Mouse (Mus musculus) C2C12 (cell line): Measurements from ENCODE around the gene Usp43.
A peak's percentile ranks its signal among the peaks of the same experiment; 100 is the strongest.

ENCODE experiments used
- CTCF ChIP-seq: IDR thresholded peaks from one replicate; pipeline ENCODE4 v1.5.1; 2011; ENCODE audit not compliant: control insufficient read depth, insufficient read depth, insufficient read length
- FOSL1 ChIP-seq: IDR thresholded peaks from one replicate; pipeline ENCODE4 v1.8.0; 2011; ENCODE audit warnings: mild to moderate bottlenecking, low read length; ENCODE audit not compliant: poor library complexity, insufficient read depth, severe bottlenecking
- MAX ChIP-seq: IDR thresholded peaks from one replicate; pipeline ENCODE4 v1.6.1; 2011; ENCODE audit warnings: mild to moderate bottlenecking, control low read depth
- USF1 ChIP-seq: IDR thresholded peaks from one replicate; pipeline ENCODE4 v1.6.1; 2011; ENCODE audit warnings: low read depth, mild to moderate bottlenecking, control low read depth, moderate library complexity

DNA sequence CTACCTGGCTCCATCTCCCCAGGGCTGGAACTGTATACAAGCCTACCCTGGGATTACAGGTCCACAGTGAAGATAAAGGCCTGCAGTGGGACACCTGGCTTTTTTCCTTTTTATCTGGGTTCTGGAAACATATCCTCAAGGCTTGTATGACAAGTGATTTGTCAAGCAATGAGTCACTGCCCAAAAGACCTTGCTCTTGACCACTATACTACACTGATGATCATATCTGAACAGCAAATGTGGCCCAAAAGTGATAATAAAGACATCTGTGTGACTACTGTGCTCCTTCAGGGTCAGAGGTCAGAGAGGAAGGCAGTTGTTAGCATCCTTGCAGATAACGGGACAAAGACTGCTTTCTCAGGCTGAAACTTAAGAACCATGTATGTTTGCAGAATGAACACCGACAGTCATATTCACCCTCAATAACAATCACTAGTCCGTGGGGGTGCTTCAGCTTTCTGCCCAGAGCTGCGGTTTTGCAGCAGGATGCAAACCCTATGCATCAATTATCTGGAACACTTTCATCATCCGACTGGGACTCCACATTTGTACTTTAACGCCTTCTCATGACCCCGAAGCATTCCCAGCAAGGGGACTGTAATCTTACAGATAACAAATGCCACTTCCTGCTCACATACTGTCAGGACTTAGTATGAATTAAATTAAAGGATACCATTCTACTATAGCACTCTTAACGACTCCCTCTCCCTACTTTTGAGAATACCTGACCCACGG is 1.6 kb downstream of the Usp43 start:
- TF ChIP-seq USF1 (no peak), CTCF (no peak), FOSL1 (peak; percentile 87), MAX (peak; percentile 35)
